Mouse (Mus musculus): ENCODE measurements around the gene Meis1. TPM values are rescaled to one million over a fixed set of nuclear protein-coding genes. Genes with fewer than 3 reads are reported as not detected.

Gene Meis1
- total and polyA plus RNA-seq, 3 experiments, result 0.19 to 3.6 (median 0.81) TPM

DNA sequence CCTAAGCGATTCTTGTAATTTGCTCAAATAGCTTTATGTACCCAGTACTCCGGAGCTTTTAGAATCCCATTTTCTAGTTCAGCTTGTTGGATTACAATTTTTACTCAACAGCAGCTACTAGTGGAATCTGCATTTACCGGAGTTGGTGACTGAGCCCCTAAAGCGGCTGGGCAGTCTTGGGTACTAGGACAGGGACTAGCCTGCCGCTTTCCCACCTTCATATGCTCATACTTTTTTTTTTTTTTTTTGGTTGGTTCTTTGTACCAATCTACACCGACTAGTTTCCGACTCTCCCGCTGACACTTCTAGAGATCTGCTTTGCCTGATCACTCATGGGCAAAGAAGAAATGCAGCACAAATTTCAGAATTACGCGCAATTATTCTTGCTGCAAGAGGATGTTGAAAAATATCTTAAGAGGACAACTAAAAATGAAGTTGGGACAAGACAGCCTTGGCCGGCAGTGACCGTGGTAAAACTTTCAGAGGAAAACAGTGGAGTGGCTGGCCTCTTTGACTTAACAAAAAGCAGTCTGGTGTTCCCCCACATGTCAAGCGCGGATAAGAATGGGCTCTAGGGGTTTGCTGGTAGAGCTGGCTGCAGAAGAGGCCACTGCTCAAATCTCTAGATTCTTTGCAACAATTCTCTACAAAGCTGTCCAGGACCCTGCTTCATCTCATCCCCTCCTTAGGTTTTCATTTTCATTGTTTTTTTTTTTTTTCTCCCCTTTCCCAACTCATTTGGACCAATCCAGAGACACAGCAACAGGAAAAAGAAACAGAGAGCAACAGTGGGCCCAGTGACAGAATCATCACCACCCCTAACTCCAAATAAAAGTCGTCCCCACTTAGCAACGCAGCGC, 9.0 kb downstream of the Meis1 start:
- dilution Hi-C loops (cut with MboI; ENCODE audit: extremely low pct_ligation_motif_present, extremely low pct_unique_long_range_greater_than_20kb, low sequenced_read_pairs) (no loop called here), in situ Hi-C loops (cut with MboI; ENCODE audit: low pct_ligation_motif_present, low pct_unique_long_range_greater_than_20kb, low sequenced_read_pairs) (no loop called here)
- Histone ChIP-seq H3K9ac (ENCODE audit: insufficient read depth, low read depth) (no peak overlapping the region), H3K79me2 (replicated peaks; ENCODE audit: control insufficient read depth, extremely low read depth, insufficient read depth, poor library complexity, severe bottlenecking) (no peaks in the 10 kb centered on the region), H3K36me3 (replicated peaks in 1 of 2; ENCODE audit: control insufficient read depth in 1 of 2, insufficient read depth in 1 of 2, low read length in 1 of 2) (peaks cover 0 to 2% of the 10 kb centered on the region in 2 experiments), H3K4me2 (ENCODE audit: insufficient read depth, low read depth, poor library complexity, severe bottlenecking) (no peak overlapping the region), H3K4me1 (ENCODE audit: control insufficient read depth in 1 of 2, insufficient read depth in 2 of 2) (no peaks in the 10 kb centered on the region), H3K27ac (ENCODE audit: insufficient read depth, low read depth) (no peak overlapping the region), H3K27me3 (replicated peaks) (no peaks in the 10 kb centered on the region), H3K4me3 (replicated peaks in 1 of 3; ENCODE audit: low read depth in 2 of 3, low read length in 2 of 3, poor library complexity in 1 of 3) (no peak overlapping the region), H3K9me3 (replicated peaks; ENCODE audit: low read length) (no peaks in the 10 kb centered on the region)
- DNase-seq (ENCODE audit: extremely low read depth), result no peak
- TF ChIP-seq ELF1 (IDR thresholded peaks at IDR 0.05; ENCODE audit: low read depth, low read length), result no peak
- no peak for TF ChIP-seq MAZ (IDR thresholded peaks at IDR 0.05; ENCODE audit: low read depth, low read length)
- TF ChIP-seq ZMIZ1 (IDR thresholded peaks at IDR 0.05; ENCODE audit: low read depth, low read length), result no peak
- no peak for TF ChIP-seq ZC3H11A (IDR thresholded peaks at IDR 0.05; ENCODE audit: low read depth, low read length)
- TF ChIP-seq TBP (conservative IDR thresholded peaks at IDR 0.05; ENCODE audit: low read depth, low read length), result no peak
- TF ChIP-seq ETS1 (conservative IDR thresholded peaks at IDR 0.05; ENCODE audit: low read depth, low read length), result no peak

- H3K4me3 ChIP-seq (replicated peaks in 1 of 3; ENCODE audit: low read depth in 2 of 3, low read length in 2 of 3, poor library complexity in 1 of 3), result no peak overlapping the region
These were observed 10.0 kb downstream of the Meis1 start for GRCm38 (mm10) chr11:19008610-19009384.

More at GRCm38 (mm10) chr11:19008610-19009384, 10.0 kb downstream of the Meis1 start:
- H3K27me3 ChIP-seq (replicated peaks), result no peaks in the 10 kb centered on the region
- H3K4me1 ChIP-seq (ENCODE audit: control insufficient read depth in 1 of 2, insufficient read depth in 2 of 2), result no peaks in the 10 kb centered on the region
- no peak for DNase-seq (ENCODE audit: extremely low read depth)
- dilution Hi-C loops (cut with MboI; ENCODE audit: extremely low pct_ligation_motif_present, extremely low pct_unique_long_range_greater_than_20kb, low sequenced_read_pairs), result no loop called here
- TF ChIP-seq EP300 (IDR thresholded peaks at IDR 0.05; ENCODE audit: low read length) (no peak), ZC3H11A (IDR thresholded peaks at IDR 0.05; ENCODE audit: low read depth, low read length) (no peak), ELF1 (IDR thresholded peaks at IDR 0.05; ENCODE audit: low read depth, low read length) (no peak), IRF4 (IDR thresholded peaks at IDR 0.05; ENCODE audit: low read depth, low read length) (no peak), BHLHE40 (IDR thresholded peaks at IDR 0.05; ENCODE audit: low read depth, low read length) (no peak), MXI1 (IDR thresholded peaks at IDR 0.05; ENCODE audit: low read depth, low read length) (no peak)
- no peak overlapping the region for H3K9ac ChIP-seq (ENCODE audit: insufficient read depth, low read depth)
- no peak overlapping the region for H3K4me2 ChIP-seq (ENCODE audit: insufficient read depth, low read depth, poor library complexity, severe bottlenecking)
- no peak overlapping the region for H3K27ac ChIP-seq (ENCODE audit: insufficient read depth, low read depth)
- in situ Hi-C loops (cut with MboI; ENCODE audit: low pct_ligation_motif_present, low pct_unique_long_range_greater_than_20kb, low sequenced_read_pairs), result no loop called here
- H3K36me3 ChIP-seq (replicated peaks in 1 of 2; ENCODE audit: control insufficient read depth in 1 of 2, insufficient read depth in 1 of 2, low read length in 1 of 2), result peaks cover 0 to 1% of the 10 kb centered on the region in 2 experiments
- no peaks in the 10 kb centered on the region for H3K79me2 ChIP-seq (replicated peaks; ENCODE audit: control insufficient read depth, extremely low read depth, insufficient read depth, poor library complexity, severe bottlenecking)
- H3K9me3 ChIP-seq (replicated peaks; ENCODE audit: low read length), result no peaks in the 10 kb centered on the region
